Mouse (Mus musculus) small intestine, adult 2 months (tissue): ENCODE results near the gene Wtip. TPM values are rescaled to one million over a fixed set of nuclear protein-coding genes. Genes with fewer than 3 reads are reported as not detected.
"Not testable (repeated sequence)": the region's sequence is repeated elsewhere in the genome, so short reads cannot be mapped to it uniquely, and the experiment has no call there.

Experiments
- H3K27ac ChIP-seq: fragments of 200-500 bp; 2 replicates; pipeline ENCODE4 v1.5.1; 2012; ENCODE audit warnings: low read depth, low read length, control low read depth, inconsistent platforms; ENCODE audit not compliant: insufficient read depth
- H3K27me3 ChIP-seq: fragments of 200-500 bp; 2 replicates; pipeline ENCODE4 v1.6.1; 2012; ENCODE audit warnings: mild to moderate bottlenecking, moderate library complexity, low read length, inconsistent platforms; ENCODE audit not compliant: control insufficient read depth, insufficient read depth
- H3K36me3 ChIP-seq: fragments of 200-500 bp; 2 replicates; pipeline ENCODE4 v1.6.1; 2012; ENCODE audit warnings: mild to moderate bottlenecking, low read length, control low read depth, inconsistent platforms; ENCODE audit not compliant: control insufficient read depth, insufficient read depth
- H3K4me1 ChIP-seq: fragments of 200-500 bp; 2 replicates; pipeline ENCODE4 v1.6.1; 2012; ENCODE audit warnings: low read length, inconsistent platforms, mixed read lengths; ENCODE audit not compliant: control insufficient read depth, insufficient read depth, insufficient read length
- H3K4me3 ChIP-seq: fragments of 200-500 bp; 2 replicates; pipeline ENCODE4 v1.5.1; 2012; ENCODE audit warnings: low read depth, mild to moderate bottlenecking, control low read depth, inconsistent platforms, low read length, moderate library complexity
- CTCF ChIP-seq: fragments of 200-500 bp; IDR thresholded peaks from 2 replicates; pipeline ENCODE4 v1.5.1; 2012; ENCODE audit warnings: low read depth, mild to moderate bottlenecking, control low read depth, inconsistent platforms, low read length, moderate library complexity, mixed read lengths; ENCODE audit not compliant: insufficient replicate concordance, insufficient read length; ENCODE audit errors: extremely low read depth
- POLR2A ChIP-seq: fragments of 200-500 bp; IDR thresholded peaks from 2 replicates; pipeline ENCODE4 v1.6.1; 2012; ENCODE audit warnings: low read depth, mild to moderate bottlenecking, control low read depth, inconsistent platforms, low read length, moderate library complexity
- WGBS: fragments of 180-500 bp; shearing (Covaris S2); methylation state at CpG from one replicate; pipeline ENCODE4 v1.1.7; 2018; 5-methylcytosine and 5-hydroxymethylcytosine counted together
- polyA plus RNA-seq: library from polyadenylated mRNA; depleted of rRNA; stranded (reverse); fragments of >200 nt; gene quantifications from 2 replicates; pipeline ENCODE4 v1.2.3, GENCODE M21; 2012

Wtip gene
- polyA plus RNA-seq, 1 experiment, result 12.7 TPM

DNA sequence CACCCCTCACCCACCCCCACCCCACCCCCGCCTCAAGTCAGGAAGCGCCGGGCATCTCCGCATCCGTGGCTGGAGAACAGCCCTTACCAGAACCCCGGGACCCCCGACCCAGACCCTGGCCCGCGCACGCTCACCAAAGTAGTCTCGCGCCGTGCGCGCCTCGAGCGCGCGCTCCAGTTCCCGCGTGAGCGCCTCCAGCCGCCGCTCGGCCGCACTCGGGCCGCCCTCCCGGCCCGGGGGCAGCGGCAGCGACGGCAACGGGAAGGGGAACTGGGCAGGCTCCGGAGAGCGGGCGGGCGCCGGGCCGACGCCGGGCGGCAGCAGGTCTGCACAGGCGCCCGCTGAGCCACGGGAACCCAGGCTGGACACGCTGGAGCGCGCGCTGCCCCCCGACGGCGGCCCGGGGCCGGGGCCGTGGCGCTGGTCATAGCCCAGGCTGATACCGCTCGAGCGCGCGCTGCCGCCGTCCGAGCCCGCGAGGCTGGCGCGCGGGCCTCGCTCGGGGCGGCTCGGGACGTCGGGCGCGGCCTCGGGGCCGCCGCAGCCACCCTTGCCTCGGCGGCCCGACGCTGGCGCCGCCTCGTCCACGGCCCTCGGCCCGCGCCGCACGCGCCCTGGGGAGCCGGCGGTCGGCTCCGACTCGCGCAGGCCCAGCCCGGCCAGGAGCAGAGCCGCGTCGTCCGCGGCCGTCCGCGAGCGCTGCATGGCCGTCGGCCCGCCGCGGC, 551 bp downstream of the Wtip start:
- H3K27ac ChIP-seq, result no peak overlapping the region
- 6% methylated on average over 110 of the region's 116 CpGs for WGBS

DNA sequence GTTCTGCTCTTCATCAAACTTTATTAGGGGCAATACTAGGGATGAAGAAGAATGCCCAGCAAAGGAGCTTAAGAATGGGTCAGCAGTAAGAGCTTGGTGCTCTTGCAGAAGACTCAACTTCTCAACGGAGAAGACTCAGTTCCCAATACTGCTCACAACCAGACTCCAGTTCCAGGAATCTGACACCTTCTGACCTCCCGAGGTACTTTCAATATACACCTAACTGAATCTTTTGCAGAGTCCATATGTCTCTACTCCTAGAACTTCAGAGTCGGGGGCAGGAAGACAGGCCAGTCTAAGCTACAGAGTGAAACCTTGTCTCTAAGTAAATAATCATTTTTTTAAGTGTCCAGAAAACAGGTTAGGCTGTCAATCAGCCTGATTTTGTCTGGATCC, 1.1 kb downstream of the Wtip start:
- no peak for TF ChIP-seq CTCF
- no peak for TF ChIP-seq POLR2A
- WGBS, result 11% methylated on average over 3 of the region's 3 CpGs

More for the DNA sequence above, 551 bp downstream of the Wtip start:
- no peak for TF ChIP-seq POLR2A
- TF ChIP-seq CTCF, result no peak
- Histone ChIP-seq H3K4me1 (no peaks in the 10 kb centered on the region), H3K4me3 (peak overlapping the region; percentile 79), H3K27me3 (peaks cover 9% of the 10 kb centered on the region; the same call in 1 of the 2 replicates), H3K36me3 (no peaks in the 10 kb centered on the region)

DNA sequence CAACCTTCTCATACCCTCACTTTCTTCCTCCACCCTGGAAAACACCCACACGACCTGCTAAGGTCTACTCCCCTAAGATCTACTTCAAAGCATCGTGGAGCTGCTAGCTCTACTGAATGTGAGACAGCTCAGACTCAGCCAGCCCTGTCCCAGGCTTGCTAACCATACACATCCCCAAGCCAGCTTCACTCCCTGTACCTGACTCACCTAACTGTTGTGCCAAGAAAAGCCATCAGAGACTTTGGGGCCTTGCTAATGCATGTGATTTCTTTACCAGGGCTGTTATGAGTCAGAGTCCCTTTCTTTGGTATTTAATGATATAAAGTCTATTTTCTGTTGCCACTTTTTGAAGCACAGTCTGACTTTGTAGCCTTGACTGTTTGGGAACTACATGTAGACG, 1.9 kb downstream of the Wtip start:
- peaks cover 9% of the 10 kb centered on the region; the same call in 1 of the 2 replicates for H3K27me3 ChIP-seq
- WGBS, result 70% methylated on average over 3 of the region's 3 CpGs
- H3K27ac ChIP-seq, result no peak overlapping the region
- H3K4me3 ChIP-seq, result no peak overlapping the region
- H3K36me3 ChIP-seq, result no peaks in the 10 kb centered on the region
- no peaks in the 10 kb centered on the region for H3K4me1 ChIP-seq
- TF ChIP-seq POLR2A, result no peak
- no peak for TF ChIP-seq CTCF

More for the DNA sequence above, 1.1 kb downstream of the Wtip start:
- H3K4me3 ChIP-seq, result peak overlapping the region; percentile 32
- no peaks in the 10 kb centered on the region for H3K36me3 ChIP-seq
- H3K27ac ChIP-seq, result no peak overlapping the region
- H3K4me1 ChIP-seq, result no peaks in the 10 kb centered on the region
- peaks cover 9% of the 10 kb centered on the region; the same call in 1 of the 2 replicates for H3K27me3 ChIP-seq

DNA sequence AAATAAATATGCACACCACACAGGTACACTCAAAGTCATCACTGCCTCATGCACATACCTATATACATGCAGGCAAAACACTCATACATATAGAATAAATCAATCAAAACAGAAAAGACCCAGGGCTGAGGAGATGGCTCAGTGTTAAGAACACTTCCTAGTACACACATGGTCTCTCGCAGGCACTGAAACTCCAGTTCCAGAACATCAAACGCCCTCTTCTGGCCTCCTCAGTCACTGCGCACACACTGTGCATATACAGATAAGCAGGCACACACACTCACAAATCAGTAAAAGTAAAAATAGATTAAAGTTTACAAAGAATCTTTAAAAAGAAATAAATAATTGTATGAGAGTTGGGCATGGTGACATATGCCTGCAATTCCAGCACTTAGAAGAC, 6.8 kb downstream of the Wtip start:
- H3K36me3 ChIP-seq, result no peaks in the 10 kb centered on the region
- no peak overlapping the region for H3K27ac ChIP-seq
- H3K4me3 ChIP-seq, result no peak overlapping the region
- TF ChIP-seq POLR2A (no peak), CTCF (no peak)
- H3K27me3 ChIP-seq, result no peaks in the 10 kb centered on the region
- WGBS, result 84% methylated on average over 3 of the region's 3 CpGs
- H3K4me1 ChIP-seq, result no peaks in the 10 kb centered on the region

DNA sequence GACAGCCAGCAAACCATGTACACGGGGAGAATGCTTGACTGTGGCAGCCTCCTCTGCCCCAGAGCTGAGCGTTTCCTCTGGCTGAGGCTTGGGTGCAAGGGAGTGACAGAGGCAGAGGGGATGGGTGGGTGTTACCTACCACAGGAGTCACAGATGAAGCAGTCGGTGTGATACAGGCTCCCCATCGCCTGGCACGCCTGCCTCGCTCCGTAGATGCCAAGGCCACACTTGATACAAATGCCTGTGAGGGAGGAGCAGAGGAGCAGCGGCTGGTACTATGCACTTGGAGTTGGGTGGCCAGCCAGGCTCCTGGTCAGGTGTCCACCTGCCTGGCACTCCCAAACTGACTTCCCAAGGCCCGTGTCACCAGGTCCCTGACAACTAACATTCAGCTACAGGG, 7.7 kb downstream of the Wtip start:
- TF ChIP-seq CTCF (no peak), POLR2A (no peak)
- Histone ChIP-seq H3K4me1 (no peaks in the 10 kb centered on the region), H3K4me3 (no peak overlapping the region), H3K36me3 (no peaks in the 10 kb centered on the region), H3K27ac (no peak overlapping the region), H3K27me3 (no peaks in the 10 kb centered on the region)
- WGBS, result 85% methylated on average over 9 of the region's 9 CpGs

DNA sequence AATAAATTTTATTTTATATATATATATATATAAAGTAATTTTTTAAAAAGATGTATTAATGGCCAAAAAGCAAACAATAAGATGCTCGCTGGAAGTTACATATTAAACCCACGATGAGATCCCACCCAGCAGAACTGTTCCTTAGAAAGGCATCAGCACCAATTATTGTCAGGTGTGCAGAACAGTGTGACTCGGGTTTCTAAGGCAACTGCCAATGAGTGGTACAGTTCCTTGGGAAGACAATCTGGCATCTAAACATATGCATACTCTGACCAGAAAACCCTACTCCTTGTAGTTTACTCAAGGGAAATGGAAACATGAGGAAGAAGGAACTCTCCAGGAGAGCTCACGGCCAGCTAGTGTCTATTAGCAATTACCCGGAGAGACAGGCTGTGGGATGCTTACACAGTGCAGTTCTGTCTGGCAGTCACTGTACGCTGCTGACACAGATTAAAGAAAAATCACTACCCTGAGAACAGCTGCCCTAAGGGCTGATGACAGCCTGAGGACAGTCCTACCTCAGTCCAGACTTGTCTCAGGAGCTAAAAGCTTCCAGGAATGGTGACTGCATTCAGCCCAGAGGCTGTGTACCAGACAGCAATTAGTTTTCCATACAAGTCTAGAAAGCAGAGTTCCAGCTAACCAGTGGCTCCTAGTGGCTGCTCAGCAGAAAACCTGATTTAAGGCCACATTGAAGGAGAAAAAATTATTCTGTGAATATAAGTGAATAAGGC, 9.9 kb downstream of the Wtip start:
- H3K36me3 ChIP-seq, result no peaks in the 10 kb centered on the region
- no peaks in the 10 kb centered on the region for H3K27me3 ChIP-seq
- H3K4me3 ChIP-seq, result no peak overlapping the region
- WGBS, result 86% methylated on average over 6 of the region's 6 CpGs
- no peaks in the 10 kb centered on the region for H3K4me1 ChIP-seq
- TF ChIP-seq POLR2A (no peak), CTCF (no peak)
- no peak overlapping the region for H3K27ac ChIP-seq

DNA sequence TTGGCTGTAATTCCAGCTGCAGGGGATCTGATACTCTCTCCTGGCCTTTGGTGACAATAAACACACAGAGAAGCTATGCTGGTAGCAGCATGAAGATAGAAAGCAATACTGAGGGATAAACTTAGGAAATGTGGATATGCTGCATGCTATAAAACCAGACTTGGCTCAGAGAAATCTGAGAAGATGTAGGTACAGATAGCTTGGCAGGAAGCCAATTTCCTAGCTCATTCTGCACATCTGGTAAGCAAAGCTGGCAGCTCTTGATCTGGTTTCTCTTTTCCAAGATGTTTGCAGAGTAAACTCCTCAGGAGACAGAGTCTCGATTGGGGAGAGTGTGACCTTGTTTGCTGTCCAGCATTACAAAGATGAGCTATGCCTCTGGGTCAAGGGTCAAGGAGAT, 12.4 kb downstream of the Wtip start:
- not testable (repeated sequence) for H3K27ac ChIP-seq, H3K27me3 ChIP-seq, H3K4me3 ChIP-seq, H3K4me1 ChIP-seq, H3K36me3 ChIP-seq
- WGBS, result 14% methylated on average over 1 of the region's 1 CpGs
